Mouse (Mus musculus): ENCODE data around the gene Sdhaf4. TPM values are rescaled to one million over a fixed set of nuclear protein-coding genes. Genes with fewer than 3 reads are reported as not detected.

The Sdhaf4 gene
- polyA plus RNA-seq, 1 experiment: 31.0 TPM

DNA sequence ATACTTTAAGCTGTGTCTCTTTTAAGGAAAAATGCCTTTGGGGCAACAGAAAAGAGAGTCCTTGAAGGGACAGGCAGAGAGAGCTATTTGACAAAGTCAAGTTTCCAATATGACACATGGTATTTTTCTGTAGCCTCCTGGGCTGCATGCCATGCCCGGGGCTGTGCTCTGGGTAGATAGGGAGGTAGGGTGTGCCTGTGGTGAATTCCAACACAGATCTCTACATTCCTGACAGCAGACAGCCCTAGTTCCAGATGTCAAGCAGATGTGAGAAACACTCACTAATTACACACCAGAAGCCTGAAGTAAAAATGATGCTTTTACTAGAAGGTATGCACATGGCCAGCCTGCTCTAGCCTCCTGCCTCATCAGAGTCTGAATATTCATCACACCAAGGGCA is 39.2 kb downstream of the Sdhaf4 start:
- no peaks in the 10 kb centered on the region for H3K27me3 ChIP-seq (ENCODE audit: control insufficient read depth, insufficient read depth, insufficient read length)
- no peak overlapping the region for H3ac ChIP-seq (ENCODE audit: control insufficient read depth, insufficient read length, low read depth)
- TF ChIP-seq MYOD1 (IDR thresholded peaks at IDR 0.05; ENCODE audit: control insufficient read depth, insufficient read length, low read depth) (no peak), MAX (IDR thresholded peaks at IDR 0.05) (no peak), USF1 (IDR thresholded peaks at IDR 0.05; ENCODE audit: low read depth) (no peak), CTCF (IDR thresholded peaks at IDR 0.05; ENCODE audit: control insufficient read depth, insufficient read depth, insufficient read length) (no peak), CEBPB (IDR thresholded peaks at IDR 0.05; ENCODE audit: low read depth) (no peak), MYOG (IDR thresholded peaks at IDR 0.05; ENCODE audit: control insufficient read depth, extremely low read depth, insufficient read length) (no peak), FOSL1 (IDR thresholded peaks at IDR 0.05; ENCODE audit: insufficient read depth, low read length, poor library complexity, severe bottlenecking) (no peak)
- no peaks in the 10 kb centered on the region for H3K79me3 ChIP-seq (ENCODE audit: low read depth)
- H3K79me2 ChIP-seq (ENCODE audit: control insufficient read depth, insufficient read depth): no peaks in the 10 kb centered on the region
- no peaks in the 10 kb centered on the region for H3K36me3 ChIP-seq (ENCODE audit: control insufficient read depth, insufficient read depth)
- H3K4me3 ChIP-seq (ENCODE audit: insufficient read depth, poor library complexity, severe bottlenecking): no peak overlapping the region

DNA sequence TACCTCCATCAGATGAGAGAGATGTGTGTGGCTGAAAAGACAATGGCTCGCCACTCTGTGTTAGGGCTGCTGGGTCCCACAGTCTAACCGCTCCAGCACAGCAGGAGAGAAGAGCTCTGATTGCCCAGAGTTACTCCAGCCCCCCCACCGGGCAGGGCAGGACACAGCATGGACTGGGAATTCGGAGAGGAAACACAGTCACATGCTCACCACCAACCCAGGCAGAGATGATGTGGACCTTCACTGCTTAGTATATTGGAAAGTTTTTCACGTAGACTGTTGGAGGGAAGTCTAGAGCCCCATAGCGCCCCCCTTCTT is 46.1 kb downstream of the Sdhaf4 start:
- TF ChIP-seq USF1 (IDR thresholded peaks at IDR 0.05; ENCODE audit: low read depth) (no peak), MYOG (IDR thresholded peaks at IDR 0.05; ENCODE audit: control insufficient read depth, extremely low read depth, insufficient read length) (no peak), MAX (IDR thresholded peaks at IDR 0.05) (no peak), MYOD1 (IDR thresholded peaks at IDR 0.05; ENCODE audit: control insufficient read depth, insufficient read length, low read depth) (no peak), CTCF (IDR thresholded peaks at IDR 0.05; ENCODE audit: control insufficient read depth, insufficient read depth, insufficient read length) (no peak), FOSL1 (IDR thresholded peaks at IDR 0.05; ENCODE audit: insufficient read depth, low read length, poor library complexity, severe bottlenecking) (no peak), CEBPB (IDR thresholded peaks at IDR 0.05; ENCODE audit: low read depth) (no peak)
- Histone ChIP-seq H3ac (ENCODE audit: control insufficient read depth, insufficient read length, low read depth) (no peak overlapping the region), H3K79me3 (ENCODE audit: low read depth) (no peaks in the 10 kb centered on the region), H3K27me3 (ENCODE audit: control insufficient read depth, insufficient read depth, insufficient read length) (no peaks in the 10 kb centered on the region), H3K36me3 (ENCODE audit: control insufficient read depth, insufficient read depth) (no peaks in the 10 kb centered on the region), H3K79me2 (ENCODE audit: control insufficient read depth, insufficient read depth) (no peaks in the 10 kb centered on the region), H3K4me3 (ENCODE audit: insufficient read depth, poor library complexity, severe bottlenecking) (no peak overlapping the region)

DNA sequence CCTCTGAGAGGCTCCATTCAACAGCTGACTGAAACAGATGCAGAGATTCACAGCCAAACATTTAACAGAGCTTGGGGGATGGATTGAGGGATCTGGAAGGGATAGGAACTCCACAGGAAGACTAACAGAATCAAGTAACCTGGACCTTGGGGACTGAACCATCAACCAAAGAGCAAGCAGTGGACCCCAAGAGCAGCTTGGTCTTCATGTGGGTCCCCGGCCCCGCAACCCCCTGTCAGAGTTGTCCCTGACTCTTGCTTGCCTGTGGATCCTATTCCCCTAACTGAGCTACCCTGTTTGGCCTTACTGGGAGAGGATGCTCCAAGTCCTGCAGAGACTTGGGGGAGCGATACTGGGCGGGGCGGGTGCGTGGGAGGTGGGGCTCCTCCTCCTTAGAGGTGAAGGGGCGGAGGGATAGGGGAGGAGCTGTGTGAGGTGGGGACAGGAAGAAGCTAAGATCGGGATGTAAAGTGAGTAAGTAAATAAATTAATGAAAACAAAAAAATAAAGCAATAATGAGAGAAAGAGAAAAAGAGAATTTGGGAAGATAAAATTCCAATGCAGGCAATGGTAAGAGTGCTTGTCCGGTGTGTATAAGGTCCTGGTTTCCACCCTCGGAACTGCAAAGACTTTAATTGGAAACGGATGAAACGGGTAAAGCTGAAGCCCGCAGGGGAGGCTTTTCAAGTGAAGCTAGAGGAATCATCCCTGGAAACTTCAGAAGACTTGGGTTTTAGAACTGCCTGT is 46.6 kb downstream of the Sdhaf4 start:
- Histone ChIP-seq H3K27me3 (ENCODE audit: control insufficient read depth, insufficient read depth, insufficient read length) (no peaks in the 10 kb centered on the region), H3K4me3 (ENCODE audit: insufficient read depth, poor library complexity, severe bottlenecking) (no peak overlapping the region), H3ac (ENCODE audit: control insufficient read depth, insufficient read length, low read depth) (no peak overlapping the region), H3K79me2 (ENCODE audit: control insufficient read depth, insufficient read depth) (no peaks in the 10 kb centered on the region), H3K36me3 (ENCODE audit: control insufficient read depth, insufficient read depth) (no peaks in the 10 kb centered on the region), H3K79me3 (ENCODE audit: low read depth) (no peaks in the 10 kb centered on the region)
- TF ChIP-seq FOSL1 (IDR thresholded peaks at IDR 0.05; ENCODE audit: insufficient read depth, low read length, poor library complexity, severe bottlenecking) (no peak), USF1 (IDR thresholded peaks at IDR 0.05; ENCODE audit: low read depth) (no peak)

DNA sequence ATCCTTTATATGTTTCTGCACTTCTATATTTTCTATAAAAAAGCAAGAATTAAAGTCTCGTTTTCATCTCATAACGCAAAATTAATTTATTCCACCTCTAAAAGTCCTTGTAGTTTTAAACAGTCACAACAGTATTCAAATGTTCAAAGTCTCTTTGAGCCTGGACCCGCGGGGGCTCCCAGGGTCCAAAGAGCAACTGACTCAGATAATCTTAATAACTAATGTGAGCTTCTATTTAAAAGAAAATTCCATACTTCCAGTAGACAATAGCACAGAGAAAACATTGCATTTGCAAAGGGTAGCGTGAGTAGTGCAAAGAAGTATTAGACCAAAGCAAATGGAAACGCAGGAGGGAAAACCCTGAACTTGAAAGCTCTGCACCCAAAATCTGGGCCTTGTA is 47.4 kb downstream of the Sdhaf4 start:
- no peak overlapping the region for H3ac ChIP-seq (ENCODE audit: control insufficient read depth, insufficient read length, low read depth)
- no peaks in the 10 kb centered on the region for H3K79me2 ChIP-seq (ENCODE audit: control insufficient read depth, insufficient read depth)
- no peaks in the 10 kb centered on the region for H3K79me3 ChIP-seq (ENCODE audit: low read depth)
- H3K4me3 ChIP-seq (ENCODE audit: insufficient read depth, poor library complexity, severe bottlenecking): no peak overlapping the region
- no peaks in the 10 kb centered on the region for H3K27me3 ChIP-seq (ENCODE audit: control insufficient read depth, insufficient read depth, insufficient read length)
- TF ChIP-seq USF1 (IDR thresholded peaks at IDR 0.05; ENCODE audit: low read depth): no peak
- TF ChIP-seq MYOD1 (IDR thresholded peaks at IDR 0.05; ENCODE audit: control insufficient read depth, insufficient read length, low read depth): no peak
- no peak for TF ChIP-seq CEBPB (IDR thresholded peaks at IDR 0.05; ENCODE audit: low read depth)
- no peak for TF ChIP-seq MYOG (IDR thresholded peaks at IDR 0.05; ENCODE audit: control insufficient read depth, extremely low read depth, insufficient read length)
- TF ChIP-seq CTCF (IDR thresholded peaks at IDR 0.05; ENCODE audit: control insufficient read depth, insufficient read depth, insufficient read length): no peak
- no peak for TF ChIP-seq MAX (IDR thresholded peaks at IDR 0.05)
- TF ChIP-seq FOSL1 (IDR thresholded peaks at IDR 0.05; ENCODE audit: insufficient read depth, low read length, poor library complexity, severe bottlenecking): no peak
- H3K36me3 ChIP-seq (ENCODE audit: control insufficient read depth, insufficient read depth): no peaks in the 10 kb centered on the region

DNA sequence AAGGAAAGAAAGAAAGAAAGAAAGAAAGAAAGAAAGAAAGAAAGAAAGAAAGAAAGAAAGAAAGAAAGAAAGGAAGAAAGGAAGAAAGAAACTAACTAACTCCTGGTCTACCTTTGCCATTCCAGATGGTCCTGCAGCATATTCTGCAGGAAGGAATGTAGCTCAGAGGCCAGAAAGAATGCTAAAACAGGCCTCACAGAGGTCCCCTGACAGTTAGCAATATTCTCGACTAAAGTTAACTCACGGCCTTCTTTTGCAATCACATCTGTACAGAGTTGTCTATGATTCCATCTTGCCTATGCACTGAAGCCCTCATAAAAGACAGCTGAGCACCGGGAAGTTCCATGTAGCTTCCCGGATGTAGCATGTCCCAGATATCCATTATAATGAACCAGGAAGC is 49.9 kb downstream of the Sdhaf4 start:
- TF ChIP-seq USF1 (IDR thresholded peaks at IDR 0.05; ENCODE audit: low read depth) (no peak), CTCF (IDR thresholded peaks at IDR 0.05; ENCODE audit: control insufficient read depth, insufficient read depth, insufficient read length) (no peak), MYOD1 (IDR thresholded peaks at IDR 0.05; ENCODE audit: control insufficient read depth, insufficient read length, low read depth) (no peak), FOSL1 (IDR thresholded peaks at IDR 0.05; ENCODE audit: insufficient read depth, low read length, poor library complexity, severe bottlenecking) (no peak), MAX (IDR thresholded peaks at IDR 0.05) (no peak)
- H3K4me3 ChIP-seq (ENCODE audit: insufficient read depth, poor library complexity, severe bottlenecking): no peak overlapping the region

DNA sequence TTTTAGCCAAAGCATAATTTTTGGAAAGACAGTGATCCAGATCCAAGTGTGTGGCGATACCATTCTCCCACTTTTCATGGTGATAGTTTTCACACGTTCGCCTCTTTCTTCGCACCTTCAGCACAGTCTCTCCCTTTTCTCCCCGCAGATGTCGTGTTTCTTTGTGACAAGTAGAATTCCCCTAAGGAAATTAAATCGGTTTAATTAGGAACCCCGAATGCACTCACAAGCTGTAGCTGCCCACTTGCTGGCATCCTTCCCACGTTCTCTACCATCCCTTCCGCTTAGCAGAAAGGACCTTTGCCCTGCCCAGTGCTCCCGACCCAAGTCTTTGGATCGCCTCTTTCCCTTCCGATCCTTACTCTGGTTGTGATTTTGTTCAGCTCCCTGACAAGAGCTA is 51.5 kb downstream of the Sdhaf4 start:
- no peaks in the 10 kb centered on the region for H3K79me2 ChIP-seq (ENCODE audit: control insufficient read depth, insufficient read depth)
- TF ChIP-seq MAX (IDR thresholded peaks at IDR 0.05) (no peak), MYOG (IDR thresholded peaks at IDR 0.05; ENCODE audit: control insufficient read depth, extremely low read depth, insufficient read length) (no peak), FOSL1 (IDR thresholded peaks at IDR 0.05; ENCODE audit: insufficient read depth, low read length, poor library complexity, severe bottlenecking) (no peak), MYOD1 (IDR thresholded peaks at IDR 0.05; ENCODE audit: control insufficient read depth, insufficient read length, low read depth) (no peak), USF1 (IDR thresholded peaks at IDR 0.05; ENCODE audit: low read depth) (no peak), CEBPB (IDR thresholded peaks at IDR 0.05; ENCODE audit: low read depth) (no peak), CTCF (IDR thresholded peaks at IDR 0.05; ENCODE audit: control insufficient read depth, insufficient read depth, insufficient read length) (no peak)
- H3K79me3 ChIP-seq (ENCODE audit: low read depth): no peaks in the 10 kb centered on the region
- no peaks in the 10 kb centered on the region for H3K27me3 ChIP-seq (ENCODE audit: control insufficient read depth, insufficient read depth, insufficient read length)
- no peak overlapping the region for H3K4me3 ChIP-seq (ENCODE audit: insufficient read depth, poor library complexity, severe bottlenecking)
- H3ac ChIP-seq (ENCODE audit: control insufficient read depth, insufficient read length, low read depth): no peak overlapping the region
- no peaks in the 10 kb centered on the region for H3K36me3 ChIP-seq (ENCODE audit: control insufficient read depth, insufficient read depth)

More for the DNA sequence above, 49.9 kb downstream of the Sdhaf4 start:
- H3K27me3 ChIP-seq (ENCODE audit: control insufficient read depth, insufficient read depth, insufficient read length): no peaks in the 10 kb centered on the region
- no peaks in the 10 kb centered on the region for H3K79me2 ChIP-seq (ENCODE audit: control insufficient read depth, insufficient read depth)
- H3ac ChIP-seq (ENCODE audit: control insufficient read depth, insufficient read length, low read depth): no peak overlapping the region
- H3K79me3 ChIP-seq (ENCODE audit: low read depth): no peaks in the 10 kb centered on the region
- H3K36me3 ChIP-seq (ENCODE audit: control insufficient read depth, insufficient read depth): no peaks in the 10 kb centered on the region

All from C2C12 (cell line).